Mouse (Mus musculus) urinary bladder, adult 18-20 months (tissue): Measurements from ENCODE around the gene Sec16b.

ENCODE experiments used
- DNase-seq, 2 experiments: peaks; one replicate each; pipeline ENCODE4 v3.0.0; 2022; ENCODE audit warnings: low spot score in 2 of 2, mixed read lengths in 2 of 2

Gene Sec16b

DNA sequence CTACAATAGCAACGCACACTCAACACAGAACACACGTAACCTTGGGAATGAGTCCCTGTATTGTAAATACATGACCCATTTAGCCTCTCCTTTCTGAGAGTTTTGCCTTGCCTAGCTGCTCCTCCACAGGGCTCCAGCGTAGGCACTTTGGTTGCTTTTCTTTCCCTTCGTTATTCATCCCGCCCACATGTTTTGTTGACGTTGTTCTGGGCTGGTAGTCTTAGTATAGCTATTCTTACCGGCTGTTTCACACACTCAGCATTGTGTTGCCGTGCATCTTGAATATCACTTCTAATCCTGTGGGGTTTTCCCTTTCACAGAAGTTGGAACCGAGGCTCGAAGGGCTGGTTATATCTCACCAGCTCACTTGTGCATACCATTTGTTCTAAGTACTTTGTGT lies 49.2 kb downstream of the Sec16b start:
- DNase-seq = no peak

DNA sequence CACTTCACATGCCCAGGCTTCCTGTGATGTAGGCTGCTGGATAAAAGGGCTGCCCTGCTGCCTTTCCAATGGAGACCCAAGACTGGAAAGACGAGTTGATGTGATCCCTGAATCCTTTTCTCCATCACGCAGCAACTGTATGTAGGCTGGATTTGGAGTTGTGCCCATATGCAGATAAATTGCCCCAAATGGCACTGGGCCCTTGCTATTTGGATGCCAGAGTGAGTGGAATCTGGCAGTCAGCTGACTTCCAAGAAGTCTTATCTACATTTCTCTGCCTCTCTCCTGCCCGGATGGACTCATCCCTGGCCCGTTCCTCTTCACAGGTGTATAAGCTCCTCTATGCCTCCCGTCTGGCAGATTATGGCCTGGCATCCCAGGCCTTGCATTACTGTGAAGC lies 49.9 kb downstream of the Sec16b start:
- no peak for DNase-seq

DNA sequence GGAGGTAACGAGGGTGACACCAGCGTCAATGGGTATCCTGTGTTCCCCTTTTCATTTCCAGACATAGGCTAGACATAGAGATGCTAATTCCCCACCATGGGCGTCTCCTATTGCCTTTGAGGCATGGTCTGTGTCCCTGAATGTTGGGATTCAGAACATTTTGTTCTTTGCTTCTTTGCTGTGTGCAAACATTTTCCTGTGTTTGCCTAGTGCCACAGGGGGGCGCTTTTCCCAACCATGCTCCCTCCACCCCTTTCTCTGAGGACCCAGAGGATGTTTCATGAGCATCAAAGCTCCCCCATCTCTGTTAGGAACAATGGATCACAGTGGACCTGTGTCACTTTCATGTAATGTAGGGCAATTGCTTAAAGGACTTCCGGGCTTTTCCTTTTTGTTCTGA lies 51.6 kb downstream of the Sec16b start:
- no peak for DNase-seq

DNA sequence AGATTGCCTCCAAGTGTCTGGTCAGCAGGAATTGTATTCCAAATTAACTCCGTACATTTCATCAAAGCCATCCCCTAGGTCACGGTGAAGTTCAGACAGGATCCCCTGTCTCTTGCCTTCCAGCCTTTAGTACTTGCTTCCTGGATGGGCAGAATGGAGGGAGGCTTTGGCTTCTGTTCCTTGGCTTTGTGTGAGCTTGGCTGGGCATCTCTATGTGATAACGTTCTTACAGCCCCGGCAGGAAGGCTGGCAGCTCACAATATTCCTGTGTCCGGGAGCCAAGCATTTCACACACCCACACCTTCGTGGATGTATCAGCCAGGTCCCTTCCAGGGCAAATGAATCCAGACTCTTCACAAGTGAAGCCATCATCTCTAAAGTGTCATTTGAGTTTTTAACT lies 53.5 kb downstream of the Sec16b start:
- no peak for DNase-seq

DNA sequence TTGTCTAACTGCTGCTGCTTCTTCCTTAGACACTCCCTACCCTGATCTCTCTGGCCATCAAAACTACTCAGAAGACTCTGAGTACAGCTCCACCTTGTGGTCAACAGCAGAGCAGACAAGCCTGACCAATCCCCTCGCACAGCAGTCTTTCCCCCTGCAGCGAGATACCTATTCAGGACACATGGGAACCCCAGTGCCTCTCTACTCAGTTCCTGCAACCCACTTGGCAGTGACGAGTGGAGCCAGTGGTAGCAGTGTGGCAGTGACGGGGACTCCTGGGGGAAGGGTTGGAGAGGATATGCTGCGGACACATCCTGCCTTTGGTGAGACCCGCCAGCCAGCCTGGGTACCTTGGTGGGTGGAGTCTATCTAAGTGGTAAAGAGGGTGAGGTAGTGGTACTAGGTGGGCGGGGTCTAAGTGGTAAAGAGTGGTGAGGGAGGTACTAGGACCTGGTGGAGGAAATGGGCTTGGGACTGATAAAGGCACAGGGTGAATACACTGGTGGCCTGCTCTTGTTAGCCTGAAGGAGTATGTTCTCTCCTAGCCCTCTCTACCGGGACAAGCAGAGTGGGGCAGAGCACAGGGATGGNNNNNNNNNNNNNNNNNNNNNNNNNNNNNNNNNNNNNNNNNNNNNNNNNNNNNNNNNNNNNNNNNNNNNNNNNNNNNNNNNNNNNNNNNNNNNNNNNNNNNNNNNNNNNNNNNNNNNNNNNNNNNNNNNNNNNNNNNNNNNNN lies 54.3 kb downstream of the Sec16b start:
- no peak for DNase-seq

DNA sequence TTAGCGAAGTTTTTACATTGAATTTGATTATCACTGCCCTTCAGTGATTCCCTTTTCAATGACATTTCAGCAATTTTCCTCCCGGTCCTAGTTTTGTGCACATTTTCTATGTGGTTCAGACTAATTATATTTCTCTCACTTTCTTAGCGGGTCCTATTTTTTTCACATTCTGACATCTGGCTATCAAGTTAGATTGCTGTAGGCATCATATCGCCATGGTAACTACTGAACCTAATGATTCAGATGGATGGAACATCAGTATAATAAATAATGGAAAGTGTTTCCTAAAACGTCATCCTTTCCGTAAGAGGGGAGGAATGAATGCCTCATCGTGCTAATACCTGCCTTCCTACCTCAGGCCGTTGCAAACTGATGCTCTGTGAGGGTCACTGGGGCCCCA lies 61.3 kb downstream of the Sec16b start:
- no peak for DNase-seq

GRCm38 (mm10) chr1:157569263-157570090 lies 62.9 kb downstream of the Sec16b start:
- DNase-seq = no peak

GRCm38 (mm10) chr1:157575316-157575715 lies 68.8 kb downstream of the Sec16b start:
- DNase-seq = no peak

- DNase-seq = no peak
These were observed 71.8 kb downstream of the Sec16b start for GRCm38 (mm10) chr1:157578336-157578735.

DNA sequence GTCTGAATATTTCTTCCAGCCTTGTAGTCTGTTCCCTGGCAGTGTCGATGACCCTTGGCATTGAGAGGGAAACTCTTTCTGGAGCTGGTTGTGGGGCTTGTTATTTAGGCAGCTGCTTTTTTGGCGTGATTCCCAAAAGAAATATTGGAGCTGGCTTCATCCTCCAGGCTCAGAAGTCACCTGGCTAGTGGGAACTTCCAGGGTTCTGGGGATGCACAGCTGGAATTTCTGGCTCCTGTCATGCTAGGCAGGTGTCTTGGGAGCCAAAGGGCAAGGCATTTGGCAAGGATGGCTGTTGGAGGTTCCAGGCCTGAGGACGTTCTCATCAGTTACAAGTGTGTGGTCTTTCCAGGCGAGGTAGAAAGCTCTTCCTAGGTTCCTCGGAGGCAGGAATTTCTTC lies 80.0 kb downstream of the Sec16b start:
- DNase-seq = no peak

GRCm38 (mm10) chr1:157592039-157592438 lies 85.5 kb downstream of the Sec16b start:
- DNase-seq = no peak

DNA sequence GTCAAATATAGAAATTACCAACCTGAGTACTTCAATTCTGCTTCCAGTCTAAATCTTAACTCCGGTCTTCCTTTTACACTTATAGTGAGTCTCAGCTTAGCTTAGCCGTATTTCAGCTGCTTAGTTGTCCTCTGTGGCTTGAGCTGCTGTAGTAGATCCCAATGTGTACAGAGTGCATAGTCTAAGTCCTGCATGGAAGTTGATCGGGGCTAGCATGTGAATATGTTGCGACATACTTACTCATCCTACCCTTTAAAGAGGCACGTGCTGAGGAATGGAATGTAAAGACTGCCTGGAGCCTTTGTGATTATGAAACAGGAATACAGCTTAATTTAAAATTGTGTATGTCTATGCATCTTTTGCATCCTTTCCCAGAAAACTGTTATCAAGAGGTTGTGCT lies 88.0 kb downstream of the Sec16b start:
- no peak for DNase-seq

GRCm38 (mm10) chr1:157595165-157595564 lies 88.6 kb downstream of the Sec16b start:
- DNase-seq = no peak

DNA sequence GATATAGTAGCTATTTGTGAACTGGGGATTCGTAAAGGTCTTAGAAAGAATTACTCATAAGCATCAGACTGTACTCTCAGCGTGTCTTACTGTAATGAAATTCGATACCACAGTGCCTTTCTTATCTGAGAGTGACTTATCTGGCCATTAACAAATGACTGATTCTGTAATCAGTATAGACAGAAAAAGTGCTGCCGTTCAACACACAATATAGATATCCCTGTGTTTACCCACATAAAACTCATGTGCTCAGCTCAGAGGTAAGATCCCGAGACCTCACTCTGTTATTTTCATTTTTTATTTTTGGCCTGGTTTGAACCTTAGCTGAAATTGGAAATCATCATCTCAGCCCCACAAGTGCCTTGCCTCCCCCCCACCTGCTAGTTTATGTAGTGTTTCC lies 98.0 kb downstream of the Sec16b start:
- no peak for DNase-seq
